Mouse (Mus musculus): ENCODE data around the gene Nup214.

GRCm38 (mm10) chr2:32062626-32063410, 88.6 kb downstream of the Nup214 start:
- no peak for TF ChIP-seq HCFC1 (IDR thresholded peaks at IDR 0.05; ENCODE audit: borderline replicate concordance, insufficient read depth, low read length)
- no peak for TF ChIP-seq MAFK (IDR thresholded peaks at IDR 0.05; ENCODE audit: insufficient read depth, low read depth, low read length)
- no peak for TF ChIP-seq ZNF384 (IDR thresholded peaks at IDR 0.05; ENCODE audit: low read depth, low read length)
- TF ChIP-seq CHD2 (IDR thresholded peaks at IDR 0.05; ENCODE audit: low read depth, low read length), result no peak
- TF ChIP-seq ZC3H11A (IDR thresholded peaks at IDR 0.05; ENCODE audit: borderline replicate concordance, low read depth, low read length), result no peak

Measured in ES-E14 (cell line).